Mouse (Mus musculus) bone marrow macrophage, adult 2 months (primary cell): ENCODE results near the gene Gm45623.

Source experiments
- CTCF ChIP-seq: IDR thresholded peaks from 2 replicates; pipeline ENCODE4 v1.5.1; 2012; ENCODE audit warnings: low read depth, mild to moderate bottlenecking, low read length, moderate library complexity
- POLR2A ChIP-seq: IDR thresholded peaks from 2 replicates; pipeline ENCODE4 v1.6.1; 2012; ENCODE audit warnings: mild to moderate bottlenecking, low read depth, low read length, borderline replicate concordance

DNA sequence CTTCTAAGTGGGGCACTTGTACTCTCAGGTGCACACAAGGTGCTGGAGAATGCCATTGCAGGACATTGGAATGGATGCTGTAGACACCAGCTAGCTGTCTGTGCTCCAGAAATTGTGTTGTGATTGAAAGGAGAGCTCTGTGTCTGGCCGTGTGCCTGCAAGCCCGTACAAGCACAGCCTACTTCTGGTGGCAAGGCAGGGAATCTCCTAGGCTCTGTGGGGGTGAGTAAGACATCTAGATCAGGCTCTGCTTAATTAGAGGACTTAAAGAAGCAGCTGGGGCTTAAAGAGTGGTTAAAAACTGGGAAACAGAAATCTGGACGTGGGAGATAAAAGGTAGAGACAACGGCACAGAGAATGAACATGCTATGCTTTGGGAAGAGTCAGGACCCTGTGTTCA is 46.0 kb downstream of the Gm45623 start:
- no peak for TF ChIP-seq POLR2A
- no peak for TF ChIP-seq CTCF
